Mouse (Mus musculus): ENCODE measurements around the gene Cul7.

- TF ChIP-seq POLR2A (IDR thresholded peaks at IDR 0.05; ENCODE audit: borderline replicate concordance, extremely low read depth, insufficient read depth, insufficient read length, poor library complexity, severe bottlenecking): no peak
- no peak for TF ChIP-seq CTCF (IDR thresholded peaks at IDR 0.05; ENCODE audit: borderline replicate concordance, extremely low read depth, insufficient read depth, insufficient read length)
Observed at GRCm38 (mm10) chr17:46612189-46612588, 37.9 kb upstream of the Cul7 start.
